Mouse (Mus musculus) retina, postnatal 1 day (tissue): Measurements from ENCODE around the gene Ccdc85c.
A peak's percentile ranks its signal among the peaks of the same experiment; 100 is the strongest.

ENCODE experiments used
- DNase-seq: peaks from one replicate; pipeline ENCODE4 v3.0.0-alpha.2; 2012

The Ccdc85c gene

DNA sequence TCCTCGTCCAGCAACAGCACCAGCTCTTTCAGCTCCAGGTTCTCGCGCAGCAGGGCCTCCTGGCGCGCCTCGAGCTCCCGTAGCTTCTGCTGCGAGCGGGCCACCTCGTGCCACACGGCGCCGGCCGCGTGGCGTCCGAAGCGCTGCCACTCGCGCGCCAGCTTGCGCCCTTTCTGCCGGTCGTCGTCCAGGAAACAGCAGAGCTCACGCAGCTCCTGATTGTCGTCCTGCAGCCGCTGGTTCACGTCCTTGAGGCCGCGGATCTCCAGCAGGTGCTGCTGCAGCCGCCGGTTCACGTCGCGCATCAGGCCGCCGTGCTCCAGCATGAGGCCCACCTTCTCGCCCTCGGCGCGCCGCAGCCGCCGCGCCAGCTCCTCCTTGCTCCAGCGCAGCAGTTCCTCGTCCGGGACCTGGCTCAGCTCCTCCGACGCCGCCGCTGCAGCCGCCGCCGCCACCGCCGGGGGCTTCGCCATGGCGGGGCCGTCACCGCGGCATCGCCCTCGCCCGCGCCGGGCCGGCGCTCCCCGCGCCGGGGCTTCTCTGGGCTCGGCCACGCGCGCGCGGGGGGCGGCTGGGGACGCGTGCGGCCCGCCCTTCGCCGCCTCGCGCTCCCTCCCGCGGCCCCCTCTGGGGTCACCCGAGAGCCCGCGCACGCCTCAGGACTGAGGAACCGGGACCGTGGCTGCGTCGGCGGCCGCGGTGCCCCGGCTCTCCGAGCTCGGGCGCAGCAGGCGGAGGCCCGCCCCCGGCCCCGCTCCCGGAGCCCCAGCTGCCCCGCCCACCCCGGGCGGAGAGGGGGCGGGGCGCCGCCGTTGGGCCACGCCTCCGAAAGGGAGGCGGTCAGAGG is at the start of gene Ccdc85c:
TSS of gene Ccdc85c (minus strand) at position 765 of the 847 bp plus-strand sequence.
- DNase-seq = peak; percentile 70

DNA sequence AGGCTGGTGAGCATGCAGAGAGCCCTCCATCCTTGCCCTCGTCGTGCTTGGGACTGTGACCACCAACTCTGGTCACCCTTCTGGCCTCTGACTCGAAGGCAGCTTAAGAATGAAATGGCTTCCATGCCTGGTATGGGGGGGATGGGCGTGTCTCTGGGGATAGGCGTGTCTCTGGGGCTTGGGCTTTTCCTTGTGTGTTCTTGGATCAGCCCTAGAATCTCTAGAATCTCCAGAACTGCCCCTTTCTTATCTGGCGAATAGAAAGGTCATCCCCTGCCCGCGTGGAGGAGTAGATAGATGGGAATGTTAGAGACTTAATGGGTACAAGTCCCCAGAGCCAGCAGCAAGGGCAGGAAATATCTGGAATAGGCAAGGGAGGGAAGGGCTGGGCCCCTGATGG is 44.9 kb upstream of the Ccdc85c start:
- no peak for DNase-seq

- no peak for DNase-seq
Measured at GRCm38 (mm10) chr12:108318499-108318898, 43.3 kb upstream of the Ccdc85c start.

DNA sequence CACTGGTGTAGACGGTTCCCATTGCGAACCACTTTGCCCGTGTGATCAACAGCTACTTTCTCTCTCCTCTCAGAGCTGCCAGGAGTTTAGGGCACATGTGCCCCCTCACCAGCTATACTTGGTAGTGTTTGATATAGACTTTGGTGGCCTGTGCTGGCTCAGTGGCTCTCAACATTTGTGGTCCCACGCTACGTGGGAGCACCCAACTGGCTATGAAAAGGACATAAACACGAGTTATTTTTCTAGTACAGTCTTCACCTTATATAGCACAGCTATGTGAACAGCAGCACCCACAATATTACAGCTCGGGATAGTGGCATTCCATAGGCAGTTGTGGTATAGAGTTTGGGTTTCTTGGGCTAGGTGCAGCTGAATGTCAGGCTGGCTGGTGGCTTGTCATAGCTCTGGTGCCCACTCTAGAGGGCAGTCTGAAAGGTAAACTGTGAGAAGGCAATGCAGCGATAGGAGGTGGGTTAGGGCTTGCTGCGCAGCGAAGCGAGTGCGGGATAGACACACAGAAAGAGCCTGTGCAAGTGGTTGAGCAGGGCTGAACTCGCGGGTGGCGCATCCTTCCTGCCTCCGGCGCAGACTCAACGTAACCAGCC is 42.7 kb upstream of the Ccdc85c start:
- no peak for DNase-seq

DNA sequence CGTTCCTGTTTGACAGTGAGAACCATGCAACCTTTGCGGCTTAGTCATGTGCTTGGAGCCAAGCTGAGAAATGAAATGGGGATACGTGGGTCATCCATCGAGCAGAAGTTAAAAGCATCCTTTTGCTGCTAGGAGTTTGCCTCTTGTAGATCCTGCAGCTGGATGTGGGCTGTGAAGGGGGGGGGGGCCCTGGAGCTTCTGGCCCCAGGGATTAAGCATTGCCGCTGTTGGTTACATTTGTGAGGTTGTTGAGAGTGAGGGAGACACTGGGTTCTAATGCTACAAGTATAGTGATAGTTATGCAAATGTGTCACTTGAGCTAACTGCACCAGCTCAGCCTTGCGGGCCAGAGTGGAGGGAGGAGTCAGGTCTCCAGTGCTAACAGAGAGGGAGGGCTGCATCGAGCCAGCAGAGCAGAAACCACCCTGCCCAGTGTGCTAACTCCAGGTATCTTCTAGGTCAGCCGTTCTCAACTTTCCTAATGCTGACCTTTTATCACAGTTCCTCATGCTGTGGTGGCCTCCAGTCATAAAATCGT is 42.0 kb upstream of the Ccdc85c start:
- no peak for DNase-seq

- DNase-seq = no peak
Measured at GRCm38 (mm10) chr12:108316655-108317054, 41.4 kb upstream of the Ccdc85c start.

DNA sequence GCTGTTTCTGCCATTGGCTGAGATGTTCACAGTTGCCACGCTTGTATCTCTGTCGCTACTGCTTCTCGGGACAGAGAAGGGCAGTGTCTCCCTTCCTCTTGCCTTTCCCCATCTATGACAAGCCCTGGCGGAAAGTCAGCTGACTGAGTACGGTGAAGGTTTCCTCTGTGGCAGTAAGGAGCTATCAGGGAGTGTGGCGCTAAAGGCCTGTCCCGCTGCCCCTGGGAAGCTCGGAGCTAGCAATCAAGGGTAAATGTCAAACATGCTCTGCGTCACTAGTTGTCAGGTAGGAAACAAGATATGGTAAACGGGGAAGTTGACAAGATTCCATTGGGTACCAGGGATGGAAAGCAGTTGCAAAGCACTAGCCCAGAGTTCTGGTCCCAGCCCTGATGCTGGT is 40.6 kb upstream of the Ccdc85c start:
- DNase-seq = no peak

GRCm38 (mm10) chr12:108313244-108313772 is 38.1 kb upstream of the Ccdc85c start:
- no peak for DNase-seq

GRCm38 (mm10) chr12:108312432-108312851 is 37.2 kb upstream of the Ccdc85c start:
- no peak for DNase-seq

DNA sequence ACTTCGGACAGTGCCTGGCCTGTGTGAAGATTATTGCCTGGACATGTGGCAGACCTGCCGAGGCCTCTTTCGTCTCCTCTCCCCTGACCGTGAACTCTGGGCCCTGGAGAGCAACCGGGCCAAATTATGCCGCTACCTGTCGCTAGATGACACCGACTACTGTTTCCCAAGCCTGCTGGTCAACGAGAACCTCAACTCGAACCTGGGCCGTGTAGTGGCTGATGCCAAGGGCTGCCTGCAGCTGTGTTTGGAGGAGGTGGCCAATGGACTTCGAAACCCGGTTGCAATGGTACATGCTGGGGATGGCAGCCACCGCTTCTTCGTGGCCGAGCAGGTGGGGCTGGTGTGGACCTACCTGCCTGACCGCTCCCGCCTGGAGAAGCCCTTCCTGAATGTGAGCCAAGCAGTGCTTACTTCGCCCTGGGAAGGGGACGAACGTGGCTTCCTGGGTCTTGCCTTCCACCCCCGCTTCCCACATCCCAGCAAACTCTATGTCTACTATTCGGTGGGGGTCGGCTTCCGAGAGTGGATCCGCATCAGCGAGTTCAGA is 36.6 kb upstream of the Ccdc85c start:
- no peak for DNase-seq

GRCm38 (mm10) chr12:108310456-108311027 is 35.3 kb upstream of the Ccdc85c start:
- DNase-seq = no peak

- no peak for DNase-seq
Measured at GRCm38 (mm10) chr12:108310041-108310440, 34.8 kb upstream of the Ccdc85c start.

- DNase-seq = no peak
Measured at GRCm38 (mm10) chr12:108309116-108309794, 34.0 kb upstream of the Ccdc85c start.

GRCm38 (mm10) chr12:108308363-108308856 is 33.2 kb upstream of the Ccdc85c start:
- DNase-seq = no peak

DNA sequence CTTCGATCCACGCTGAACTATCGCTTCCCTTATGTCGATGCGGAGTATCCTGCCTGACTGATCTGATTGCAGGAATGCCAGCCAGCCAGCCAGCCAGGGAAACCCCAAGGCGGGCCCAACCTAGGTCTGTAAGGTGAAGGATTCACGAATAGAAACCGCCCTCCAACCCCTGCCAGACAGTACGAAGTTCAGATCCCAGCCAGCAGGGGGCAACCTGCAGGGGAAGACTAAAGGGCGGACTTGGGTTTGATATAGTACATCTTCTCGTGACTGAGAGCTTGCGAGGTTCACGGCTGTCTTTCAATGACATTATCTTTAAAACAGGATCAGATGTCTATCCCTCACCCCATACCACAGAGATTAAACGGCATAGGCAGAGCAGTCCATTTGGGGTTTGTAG is 32.3 kb upstream of the Ccdc85c start:
- peak; percentile 77 for DNase-seq

- peak; percentile 73 for DNase-seq
Measured at GRCm38 (mm10) chr12:108305812-108306794, 30.9 kb upstream of the Ccdc85c start, which contains the start of gene Hhipl1. TSS of gene Hhipl1 (plus strand) at chr12:108306270.

- DNase-seq = no peak
Measured at GRCm38 (mm10) chr12:108305172-108305571, 29.9 kb upstream of the Ccdc85c start.

DNA sequence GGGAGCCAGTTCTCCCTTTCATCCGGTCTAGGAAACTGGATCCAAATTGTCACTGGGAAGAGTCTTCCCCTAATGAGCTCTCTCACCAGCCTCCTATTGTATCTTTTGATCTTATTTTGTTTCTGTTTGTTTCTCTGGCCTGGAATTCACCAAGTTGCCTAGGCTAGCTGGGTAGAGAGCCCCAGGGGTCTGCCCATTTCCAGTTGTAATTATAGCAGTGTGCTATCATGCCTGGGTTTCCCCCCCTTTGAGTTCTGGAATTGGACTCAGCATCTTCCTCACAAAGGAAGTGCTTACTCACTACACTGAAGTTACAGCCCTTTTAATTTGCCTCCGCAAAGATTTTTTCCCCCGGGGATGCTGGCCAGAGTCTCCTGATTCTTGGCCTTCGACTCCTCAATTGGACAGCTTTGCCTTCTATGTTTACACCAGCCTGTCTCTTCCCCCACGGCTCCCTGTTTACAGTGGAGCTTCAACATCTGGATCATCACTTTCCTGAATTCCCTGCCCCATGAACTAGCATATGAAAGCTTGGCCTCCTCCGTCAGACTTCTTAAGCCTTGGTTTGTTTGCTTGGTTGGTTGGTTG is 28.6 kb upstream of the Ccdc85c start:
- DNase-seq = peak; percentile 43

GRCm38 (mm10) chr12:108301006-108301405 is 25.8 kb upstream of the Ccdc85c start:
- no peak for DNase-seq

DNA sequence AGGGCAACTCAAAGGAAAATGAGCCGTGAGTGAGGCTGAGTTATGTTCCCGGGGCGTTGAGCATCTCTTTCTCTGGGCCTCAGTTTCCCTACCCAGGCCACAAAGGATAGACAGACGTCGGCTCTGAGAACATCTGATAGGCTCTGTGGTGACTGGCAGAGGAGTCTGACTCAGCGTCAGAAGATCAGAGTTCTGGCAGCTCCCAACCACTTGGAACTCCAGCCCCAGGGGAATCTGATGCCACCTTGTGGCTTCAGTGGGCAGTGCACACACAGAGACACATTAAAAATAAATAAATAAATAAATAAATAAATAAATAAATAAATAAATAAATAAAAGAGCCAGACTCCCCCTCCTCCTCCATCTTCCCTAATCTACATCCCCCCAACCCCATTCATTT is 21.8 kb upstream of the Ccdc85c start:
- DNase-seq = peak; percentile 70

DNA sequence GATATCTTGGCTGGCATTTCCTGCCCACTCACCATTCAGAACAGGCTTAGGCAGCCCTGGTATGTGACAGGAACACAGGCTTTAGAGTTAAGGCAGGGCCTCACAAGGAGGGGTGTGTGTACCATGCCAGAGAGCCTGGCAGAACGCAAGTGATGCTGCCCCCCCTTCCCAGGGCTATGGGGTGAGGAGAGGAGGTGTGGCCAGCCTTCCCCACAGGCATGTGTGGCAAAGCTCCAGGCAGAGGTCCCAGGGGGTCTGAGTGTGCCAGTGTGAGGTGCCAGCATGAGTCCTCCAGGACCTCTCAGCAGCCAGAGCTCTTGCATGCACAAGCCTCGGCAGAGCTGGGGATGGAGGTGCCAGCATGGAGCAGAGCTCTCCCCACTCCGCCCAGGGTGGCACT is 19.4 kb upstream of the Ccdc85c start:
- DNase-seq = no peak
